Mouse (Mus musculus) regulatory T cell (primary cell): Measurements from ENCODE around the gene Olfr1132.
"Not testable (repeated sequence)": the region's sequence is repeated elsewhere in the genome, so short reads cannot be mapped to it uniquely, and the experiment has no call there.

Experiments
- in situ Hi-C: fragments of 300-600 bp; cut with MboI, MseI; formaldehyde crosslinking; loops from one replicate; pipeline ENCODE4 v1.15.1; 2025; ENCODE audit warnings: high pct_unique_total_duplicates

The Olfr1132 gene

GRCm38 (mm10) chr2:87637435-87637834 is at the start of gene Olfr1132:
Gene Olfr1132, minus strand, starts transcription at chr2:87637535.
- in situ Hi-C loops, result no loop called here

- in situ Hi-C loops, result no loop called here
Observed at GRCm38 (mm10) chr2:87673564-87673963, 36.2 kb upstream of the Olfr1132 start, which contains the start of gene Olfr1135. Gene Olfr1135, minus strand, starts transcription at chr2:87673664.

DNA sequence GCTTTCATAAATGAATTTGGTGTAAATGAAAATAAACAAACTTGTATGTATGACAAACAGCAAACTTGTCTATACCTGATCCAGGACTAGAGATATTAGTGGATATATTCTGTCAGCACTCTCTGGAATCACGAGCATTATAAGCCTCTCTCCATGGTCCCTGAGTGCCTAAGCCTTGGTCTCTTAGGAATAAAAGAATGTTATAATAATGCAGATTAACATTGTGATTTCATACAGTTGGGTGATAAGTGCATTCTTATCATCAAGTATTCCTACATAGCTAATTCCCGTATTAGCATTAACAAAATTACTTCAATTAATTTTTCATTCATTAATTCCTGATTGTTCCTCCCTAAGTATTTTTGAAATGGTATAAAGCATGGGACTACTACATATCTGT is 21.0 kb upstream of the Olfr1132 start, which contains the start of gene Olfr1134:
Gene Olfr1134 (minus strand): TSS at position 101 of the 400 bp plus-strand sequence.
- in situ Hi-C loops, result no loop called here

GRCm38 (mm10) chr2:87647274-87647673 is 9.9 kb upstream of the Olfr1132 start, which contains the start of gene Olfr1133:
Gene Olfr1133, minus strand, starts transcription at chr2:87647374.
- in situ Hi-C loops, result no loop called here

- in situ Hi-C loops, result no loop called here
Observed at GRCm38 (mm10) chr2:87642441-87642840, 5.1 kb upstream of the Olfr1132 start.

GRCm38 (mm10) chr2:87626804-87627203 is 10.5 kb downstream of the Olfr1132 start, which contains the start of gene Olfr1131:
Gene Olfr1131, plus strand, starts transcription at chr2:87627104.
- in situ Hi-C loops, result no loop called here

- in situ Hi-C loops, result not testable (repeated sequence)
Observed at GRCm38 (mm10) chr2:87605912-87606311, 31.4 kb downstream of the Olfr1132 start, which contains the start of gene Olfr1130. Gene Olfr1130, plus strand, starts transcription at chr2:87606212.
